Mouse (Mus musculus) neural tube, embryonic 11.5 days (tissue): ENCODE results near the gene Olfr544. TPM values are rescaled to one million over a fixed set of nuclear protein-coding genes. Genes with fewer than 3 reads are reported as not detected.

Source experiments
- ATAC-seq: fragments of 200-750 bp; cut with Nextera tagmentation; 2 replicates; pipeline ENCODE4 v1.8.0; 2017; ENCODE audit warnings: moderate number of reproducible peaks, mild to moderate bottlenecking, moderate TSS enrichment, moderate library complexity; ENCODE audit not compliant: insufficient read depth, low FRiP score, low TSS enrichment
- DNase-seq: peaks from one replicate; pipeline ENCODE4 v3.0.0-alpha.2; 2015; ENCODE audit warnings: low spot score
- H3K27ac ChIP-seq: fragments of 300-500 bp; sonication (generic); 2 replicates; pipeline ENCODE4 v1.5.1; 2014; ENCODE audit warnings: low read depth, mild to moderate bottlenecking, low read length
- H3K27me3 ChIP-seq: fragments of 300-500 bp; sonication (generic); 2 replicates; pipeline ENCODE4 v1.6.1; 2014; ENCODE audit warnings: mild to moderate bottlenecking, low read length, mixed read lengths; ENCODE audit not compliant: control insufficient read depth, insufficient read depth
- H3K36me3 ChIP-seq: fragments of 300-500 bp; sonication (generic); 2 replicates; pipeline ENCODE4 v1.6.1; 2014; ENCODE audit warnings: mild to moderate bottlenecking, low read length, moderate library complexity, mixed read lengths; ENCODE audit not compliant: control insufficient read depth, insufficient read depth
- H3K4me1 ChIP-seq: fragments of 300-500 bp; sonication (generic); 2 replicates; pipeline ENCODE4 v1.6.1; 2014; ENCODE audit warnings: low read length, mixed read lengths; ENCODE audit not compliant: control insufficient read depth, insufficient read depth
- H3K4me2 ChIP-seq: fragments of 300-500 bp; sonication (generic); 2 replicates; pipeline ENCODE4 v1.6.1; 2014; ENCODE audit warnings: low read depth, mild to moderate bottlenecking, moderate library complexity
- H3K4me3 ChIP-seq: fragments of 300-500 bp; sonication (generic); 2 replicates; pipeline ENCODE4 v1.5.1; 2014; ENCODE audit warnings: low read depth, low read length
- H3K9ac ChIP-seq: fragments of 300-500 bp; sonication (generic); 2 replicates; pipeline ENCODE4 v1.6.1; 2014; ENCODE audit warnings: mild to moderate bottlenecking, low read length
- H3K9me3 ChIP-seq: fragments of 300-500 bp; sonication (generic); 2 replicates; pipeline ENCODE4 v1.6.1; 2016; ENCODE audit warnings: low read length; ENCODE audit not compliant: control insufficient read depth
- WGBS: fragments of 180-500 bp; shearing (Covaris S2); extraction: QIAGEN DNeasy Blood & Tissue Kit; methylation state at CpG from one replicate; pipeline ENCODE4 v1.1.7; 2014; 5-methylcytosine and 5-hydroxymethylcytosine counted together
- polyA plus RNA-seq: library from polyadenylated mRNA; unstranded; fragments of >200 nt; fragmentation: Nextera tagmentation; extraction: Ambion mirVana; gene quantifications from 2 replicates; pipeline ENCODE4 v1.2.1, GENCODE M21; 2014

Gene Olfr544
- 0.07 and 0.16 TPM in 2 replicates for polyA plus RNA-seq

DNA sequence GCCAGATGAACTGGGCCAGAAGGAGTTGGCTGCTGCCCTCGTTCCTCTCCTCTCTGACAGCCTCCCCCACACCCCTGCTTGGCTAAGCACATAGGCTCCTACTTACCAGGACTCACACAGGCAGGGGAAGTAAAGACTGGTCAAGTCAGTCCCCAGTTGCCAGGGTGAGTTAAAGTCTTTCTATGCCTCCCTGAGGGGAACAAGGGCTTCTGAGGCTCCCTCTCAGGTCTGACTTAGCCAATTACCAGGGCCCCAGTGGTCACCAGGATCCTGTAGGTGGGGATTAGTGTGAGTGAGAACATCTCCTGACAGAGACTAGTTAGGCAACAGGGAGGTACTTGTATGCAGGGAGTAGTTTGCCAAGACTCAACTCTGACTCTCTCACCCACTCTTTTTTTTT lies at the start of gene Olfr544:
Gene Olfr544 (minus strand): TSS at position 153 of the 400 bp plus-strand sequence.
- Histone ChIP-seq H3K4me2 (no peak within 1 kb of the TSS), H3K4me1 (no peaks in the 10 kb centered on the region), H3K4me3 (no peak within 1 kb of the TSS), H3K9ac (no peak within 1 kb of the TSS), H3K27ac (no peak within 1 kb of the TSS), H3K27me3 (no peaks in the 10 kb centered on the region), H3K9me3 (no peaks in the 10 kb centered on the region), H3K36me3 (no peaks in the 10 kb centered on the region)
- DNase-seq (no peak), ATAC-seq (no peak)
- 44% methylated on average over 1 of the region's 1 CpGs for WGBS

DNA sequence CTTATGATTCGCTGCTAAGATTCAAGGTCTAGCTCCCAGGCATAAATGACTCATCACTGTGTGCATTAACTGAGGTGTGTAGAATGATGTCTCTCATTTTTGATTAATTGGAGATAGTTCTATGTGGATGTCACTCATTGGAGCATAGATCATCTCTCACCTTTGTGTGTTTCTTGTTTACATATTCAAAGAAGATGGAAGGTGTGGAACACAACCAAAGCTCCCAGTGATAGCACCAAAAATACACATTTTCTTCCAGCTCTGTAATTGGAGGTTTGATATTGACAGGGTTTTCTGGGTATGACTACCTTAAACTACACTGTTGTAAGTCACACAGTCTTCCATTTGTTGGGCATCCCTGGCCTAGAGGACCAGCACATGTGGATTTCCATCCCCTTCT lies 46.3 kb upstream of the Olfr544 start, which contains the start of gene Olfr547:
Gene Olfr547 (plus strand): TSS at position 301 of the 400 bp plus-strand sequence.
- H3K36me3 ChIP-seq, result no peaks in the 10 kb centered on the region
- DNase-seq, result no peak
- no peak within 1 kb of the TSS for H3K4me2 ChIP-seq
- H3K9me3 ChIP-seq, result no peaks in the 10 kb centered on the region
- H3K27me3 ChIP-seq, result no peaks in the 10 kb centered on the region
- 80% methylated on average over 1 of the region's 1 CpGs for WGBS
- no peak within 1 kb of the TSS for H3K4me3 ChIP-seq
- no peak within 1 kb of the TSS for H3K9ac ChIP-seq
- no peaks in the 10 kb centered on the region for H3K4me1 ChIP-seq
- no peak for ATAC-seq
- no peak within 1 kb of the TSS for H3K27ac ChIP-seq

- H3K4me2 ChIP-seq, result no peak overlapping the region
- no peak overlapping the region for H3K27ac ChIP-seq
- H3K27me3 ChIP-seq, result no peaks in the 10 kb centered on the region
- 88% methylated on average over 1 of the region's 1 CpGs for WGBS
- no peak overlapping the region for H3K4me3 ChIP-seq
- DNase-seq, result no peak
- ATAC-seq, result no peak
- H3K9ac ChIP-seq, result no peak overlapping the region
- no peaks in the 10 kb centered on the region for H3K36me3 ChIP-seq
- H3K4me1 ChIP-seq, result no peaks in the 10 kb centered on the region
- H3K9me3 ChIP-seq, result no peaks in the 10 kb centered on the region
Measured at GRCm38 (mm10) chr7:102529052-102529451, 40.9 kb upstream of the Olfr544 start.

DNA sequence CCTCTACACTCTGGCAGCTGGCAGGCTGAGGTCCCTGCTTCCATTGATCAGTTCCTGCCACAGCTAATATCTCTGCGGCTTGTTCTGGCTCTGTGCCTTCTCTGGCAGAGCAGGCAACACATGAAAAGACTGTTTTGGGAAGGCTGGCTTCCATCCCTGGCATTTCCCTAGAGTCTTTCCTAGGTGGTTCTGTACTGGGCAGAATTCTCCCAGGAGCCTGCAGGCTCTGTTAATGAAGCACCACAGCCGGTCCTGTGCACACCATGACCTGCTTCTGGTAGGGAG lies 28.9 kb upstream of the Olfr544 start:
- DNase-seq (no peak), ATAC-seq (no peak)
- H3K27ac ChIP-seq, result no peak overlapping the region
- H3K36me3 ChIP-seq, result no peaks in the 10 kb centered on the region
- 94% methylated on average over 2 of the region's 2 CpGs for WGBS
- H3K9me3 ChIP-seq, result no peaks in the 10 kb centered on the region
- H3K4me2 ChIP-seq, result no peak overlapping the region
- H3K9ac ChIP-seq, result no peak overlapping the region
- H3K4me1 ChIP-seq, result 0 out of 2 replicates have a peak, but pooled peaks cover 3% of the 10 kb centered on the region
- no peak overlapping the region for H3K4me3 ChIP-seq
- no peaks in the 10 kb centered on the region for H3K27me3 ChIP-seq

DNA sequence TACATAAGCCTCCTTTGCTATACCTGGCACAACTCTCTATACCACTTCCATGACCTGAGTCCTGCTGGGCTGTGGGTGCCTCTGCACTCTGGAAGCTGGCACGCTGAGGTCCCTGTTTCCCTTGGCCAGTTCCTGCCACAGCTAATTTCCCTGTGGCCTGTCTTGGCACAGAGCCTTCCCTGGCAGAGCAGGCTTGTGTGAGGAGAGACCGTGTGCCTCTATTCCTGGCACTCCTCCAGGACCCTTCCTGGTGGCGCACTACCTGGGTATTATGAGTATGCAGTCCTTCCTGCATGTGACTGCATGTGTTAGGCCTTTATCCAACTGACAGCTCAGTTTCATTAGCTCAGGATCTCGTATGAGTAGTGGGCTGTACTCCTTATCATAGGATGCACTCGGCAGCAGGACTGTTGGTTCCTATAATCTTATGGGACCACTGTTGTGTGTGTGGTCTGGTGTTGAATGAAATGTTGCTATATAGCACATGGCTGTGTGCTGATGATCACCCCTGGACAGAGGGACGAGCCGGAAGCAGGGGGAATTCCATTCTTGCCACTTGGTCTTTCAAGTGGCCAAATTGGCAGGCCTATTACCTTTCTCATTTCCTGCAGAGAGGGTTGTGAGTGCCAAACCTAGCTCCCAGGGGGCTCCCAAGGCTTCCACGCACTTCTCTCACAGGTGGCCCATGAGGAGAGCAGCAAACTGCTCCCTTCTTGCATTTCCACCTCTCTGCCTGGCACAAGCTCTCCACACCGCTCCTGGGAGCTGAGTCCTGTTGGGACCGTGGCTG lies 28.3 kb upstream of the Olfr544 start:
- Histone ChIP-seq H3K36me3 (no peaks in the 10 kb centered on the region), H3K27ac (no peak overlapping the region), H3K27me3 (no peaks in the 10 kb centered on the region), H3K4me2 (no peak overlapping the region), H3K4me1 (0 out of 2 replicates have a peak, but pooled peaks cover 3% of the 10 kb centered on the region), H3K9ac (no peak overlapping the region), H3K4me3 (no peak overlapping the region), H3K9me3 (no peaks in the 10 kb centered on the region)
- WGBS, result 82% methylated on average over 10 of the region's 10 CpGs
- ATAC-seq (no peak), DNase-seq (no peak)

DNA sequence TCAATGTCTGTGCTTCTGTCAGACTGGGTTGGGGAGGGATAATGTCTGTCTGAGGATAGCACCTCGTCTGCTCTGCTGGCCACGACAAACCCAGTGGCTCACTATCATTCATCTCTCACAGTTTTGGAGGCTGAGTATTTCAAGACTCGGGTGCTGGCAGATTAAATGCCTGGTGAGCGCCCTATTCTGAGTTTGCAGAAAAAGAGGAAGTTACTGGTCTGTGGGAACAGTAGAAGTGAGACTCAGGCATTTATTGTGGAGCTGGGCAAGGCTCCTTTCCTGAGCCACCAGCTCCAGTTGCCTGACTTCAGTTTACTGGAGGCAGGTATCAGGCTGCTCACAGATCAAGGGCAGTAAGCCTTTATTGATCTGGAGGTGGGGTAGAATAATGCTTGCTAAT lies 26.0 kb upstream of the Olfr544 start:
- no peak for DNase-seq
- WGBS, result 71% methylated on average over 4 of the region's 4 CpGs
- no peak overlapping the region for H3K4me3 ChIP-seq
- 0 out of 2 replicates have a peak, but pooled peaks cover 3% of the 10 kb centered on the region for H3K4me1 ChIP-seq
- no peak overlapping the region for H3K9ac ChIP-seq
- no peak overlapping the region for H3K27ac ChIP-seq
- H3K4me2 ChIP-seq, result no peak overlapping the region
- ATAC-seq, result no peak
- H3K27me3 ChIP-seq, result no peaks in the 10 kb centered on the region
- H3K36me3 ChIP-seq, result no peaks in the 10 kb centered on the region
- H3K9me3 ChIP-seq, result no peaks in the 10 kb centered on the region

GRCm38 (mm10) chr7:102512814-102513435 lies 24.8 kb upstream of the Olfr544 start:
- Histone ChIP-seq H3K27ac (no peak overlapping the region), H3K4me1 (0 out of 2 replicates have a peak, but pooled peaks cover 3% of the 10 kb centered on the region), H3K4me3 (peak overlapping the region; percentile 38), H3K9ac (peak overlapping the region; percentile 70), H3K4me2 (peak overlapping the region; percentile 77), H3K36me3 (no peaks in the 10 kb centered on the region), H3K9me3 (no peaks in the 10 kb centered on the region), H3K27me3 (no peaks in the 10 kb centered on the region)
- 1% methylated on average over 52 of the region's 54 CpGs for WGBS
- peak; percentile 93 for DNase-seq
- ATAC-seq, result peak; percentile 96

GRCm38 (mm10) chr7:102511927-102512326 lies 23.8 kb upstream of the Olfr544 start:
- Histone ChIP-seq H3K4me1 (0 out of 2 replicates have a peak, but pooled peaks cover 3% of the 10 kb centered on the region), H3K9me3 (no peaks in the 10 kb centered on the region), H3K9ac (no peak overlapping the region), H3K4me3 (no peak overlapping the region), H3K27me3 (no peaks in the 10 kb centered on the region), H3K27ac (no peak overlapping the region), H3K36me3 (no peaks in the 10 kb centered on the region), H3K4me2 (no peak overlapping the region)
- 92% methylated on average over 10 of the region's 10 CpGs for WGBS
- DNase-seq (no peak), ATAC-seq (no peak)

DNA sequence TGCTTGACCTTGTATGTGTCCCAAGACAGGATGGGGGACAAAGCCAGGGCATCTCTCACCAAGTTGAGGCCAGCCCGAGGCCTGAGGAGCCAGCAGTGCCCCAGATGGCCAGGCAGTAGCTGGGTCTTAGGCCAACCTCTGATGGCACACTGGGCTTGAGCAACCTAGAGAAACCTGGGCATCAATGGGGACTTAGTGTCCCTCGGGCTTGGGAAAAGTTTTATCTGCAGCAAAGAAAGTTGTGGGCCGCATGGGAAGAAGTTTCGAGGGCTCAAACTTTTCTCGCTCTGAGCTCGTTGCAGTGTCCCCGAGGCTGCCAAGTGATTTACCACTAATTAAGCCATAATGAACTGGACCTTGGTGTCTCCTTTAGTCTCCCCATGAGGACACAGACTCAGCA lies 21.6 kb upstream of the Olfr544 start:
- ATAC-seq, result no peak
- Histone ChIP-seq H3K4me1 (0 out of 2 replicates have a peak, but pooled peaks cover 3% of the 10 kb centered on the region), H3K27me3 (no peaks in the 10 kb centered on the region)

More for the DNA sequence above, 21.6 kb upstream of the Olfr544 start:
- no peak overlapping the region for H3K4me2 ChIP-seq
- no peak overlapping the region for H3K9ac ChIP-seq
- DNase-seq, result no peak
- no peaks in the 10 kb centered on the region for H3K9me3 ChIP-seq
- H3K4me3 ChIP-seq, result no peak overlapping the region
- no peak overlapping the region for H3K27ac ChIP-seq
- 70% methylated on average over 7 of the region's 7 CpGs for WGBS
- H3K36me3 ChIP-seq, result no peaks in the 10 kb centered on the region
